Mouse (Mus musculus): ENCODE measurements at regions not wholly inside any gene's neighbourhood (a gene's known extent, or its start where the extent isn't known, plus 50 kb on each side); places are given as distances from the start of the nearest gene placed in this dataset.

DNA sequence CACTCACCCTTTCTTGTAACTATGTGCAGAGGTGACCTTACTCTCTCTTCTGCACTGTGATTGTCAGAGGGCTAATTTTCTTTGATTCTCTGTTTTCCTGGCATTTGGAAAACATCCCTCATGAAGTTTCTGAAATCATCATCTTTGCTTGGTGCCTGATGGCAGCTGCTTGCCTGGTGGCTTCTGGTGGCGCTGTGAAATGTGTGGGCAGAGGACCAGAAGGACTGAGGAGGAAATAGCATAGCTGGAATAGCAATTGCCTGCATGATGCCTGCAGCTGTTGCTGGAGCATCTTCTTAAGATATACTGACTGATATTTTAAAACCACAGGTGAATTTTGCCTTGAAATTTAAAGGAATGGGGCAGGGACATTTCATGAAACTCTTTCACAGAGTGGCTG is 502.6 kb upstream of the Pkn2 start:
- no peak overlapping the region for H3K9ac ChIP-seq (ENCODE audit: low read depth, low read length)
- no peak for TF ChIP-seq CTCF (IDR thresholded peaks at IDR 0.05; ENCODE audit: low read depth)
- no peaks in the 10 kb centered on the region for H3K27me3 ChIP-seq (ENCODE audit: insufficient read depth, low read length)

GRCm38 (mm10) chr3:143379193-143379592 is 497.4 kb upstream of the Pkn2 start:
- Histone ChIP-seq H3K4me3 (replicated peaks; ENCODE audit: low read depth, low read length) (no peak overlapping the region), H3K4me2 (ENCODE audit: low read length) (no peak overlapping the region), H3K27ac (no peak overlapping the region), H3K4me1 (replicated peaks; ENCODE audit: insufficient read depth, low read length) (no peaks in the 10 kb centered on the region), H3K9me3 (replicated peaks; ENCODE audit: low read length) (no peaks in the 10 kb centered on the region; the same call in 1 of the 2 replicates), H3K9ac (ENCODE audit: low read depth, low read length) (no peak overlapping the region), H3K27me3 (ENCODE audit: insufficient read depth, low read length) (no peaks in the 10 kb centered on the region), H3K36me3 (ENCODE audit: insufficient read depth, low read length) (no peaks in the 10 kb centered on the region)
- ATAC-seq (replicated peaks; ENCODE audit: low FRiP score, low read depth) (peak; percentile 69), DNase-seq (ENCODE audit: low spot score) (peak; percentile 85)
- WGBS, result 8% methylated on average over 13 of the region's 13 CpGs
- peak; percentile 95 for TF ChIP-seq CTCF (IDR thresholded peaks at IDR 0.05; ENCODE audit: low read depth)

More for the DNA sequence above, 502.6 kb upstream of the Pkn2 start:
- ATAC-seq (replicated peaks; ENCODE audit: low FRiP score, low read depth) (no peak), DNase-seq (ENCODE audit: low spot score) (no peak)
- no peaks in the 10 kb centered on the region; the same call in 1 of the 2 replicates for H3K9me3 ChIP-seq (replicated peaks; ENCODE audit: low read length)
- no peak overlapping the region for H3K27ac ChIP-seq
- H3K4me1 ChIP-seq (replicated peaks; ENCODE audit: insufficient read depth, low read length), result no peaks in the 10 kb centered on the region
- 85% methylated on average over 1 of the region's 1 CpGs for WGBS
- H3K36me3 ChIP-seq (ENCODE audit: insufficient read depth, low read length), result no peaks in the 10 kb centered on the region
- H3K4me3 ChIP-seq (replicated peaks; ENCODE audit: low read depth, low read length), result no peak overlapping the region
- no peak overlapping the region for H3K4me2 ChIP-seq (ENCODE audit: low read length)

- no peak overlapping the region for H3K9ac ChIP-seq (ENCODE audit: low read depth, low read length)
- DNase-seq (ENCODE audit: low spot score) (no peak), ATAC-seq (replicated peaks; ENCODE audit: low FRiP score, low read depth) (no peak)
- no peaks in the 10 kb centered on the region for H3K27me3 ChIP-seq (ENCODE audit: insufficient read depth, low read length)
- H3K4me2 ChIP-seq (ENCODE audit: low read length), result no peak overlapping the region
- H3K4me3 ChIP-seq (replicated peaks; ENCODE audit: low read depth, low read length), result no peak overlapping the region
- H3K4me1 ChIP-seq (replicated peaks; ENCODE audit: insufficient read depth, low read length), result no peaks in the 10 kb centered on the region
- TF ChIP-seq CTCF (IDR thresholded peaks at IDR 0.05; ENCODE audit: low read depth), result no peak
- WGBS, result 88% methylated on average over 5 of the region's 5 CpGs
- H3K36me3 ChIP-seq (ENCODE audit: insufficient read depth, low read length), result no peaks in the 10 kb centered on the region
- no peak overlapping the region for H3K27ac ChIP-seq
- H3K9me3 ChIP-seq (replicated peaks; ENCODE audit: low read length), result no peaks in the 10 kb centered on the region
These were observed 495.6 kb upstream of the Pkn2 start for GRCm38 (mm10) chr3:143377446-143377845.

DNA sequence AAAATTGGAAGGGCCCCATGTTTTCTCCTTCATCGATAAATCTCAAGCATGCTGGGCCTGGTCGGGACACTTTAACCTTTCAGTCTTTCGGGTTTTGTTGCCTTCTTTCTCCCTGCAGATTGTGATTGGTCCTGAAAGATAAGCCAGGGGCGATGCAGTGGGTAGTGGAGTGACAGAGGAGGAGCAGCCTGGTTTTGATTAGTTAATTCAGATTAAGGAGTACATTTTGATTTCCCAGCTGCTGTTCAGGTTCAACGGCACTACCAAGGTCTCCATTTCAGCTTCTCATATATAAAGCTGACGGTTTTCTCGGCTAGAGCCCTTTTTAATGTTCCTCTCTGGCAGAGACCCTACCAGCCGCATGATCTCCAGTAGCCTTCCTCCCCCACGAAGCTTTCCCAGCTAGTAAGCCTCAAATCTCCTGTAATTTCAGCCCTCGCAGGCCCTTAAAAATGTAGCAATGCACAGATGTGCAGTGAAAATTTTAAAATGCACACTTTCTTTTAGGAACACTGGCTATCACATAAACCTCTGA is 493.8 kb upstream of the Pkn2 start:
- Histone ChIP-seq H3K4me2 (ENCODE audit: low read length) (no peak overlapping the region), H3K36me3 (ENCODE audit: insufficient read depth, low read length) (no peaks in the 10 kb centered on the region), H3K4me1 (replicated peaks; ENCODE audit: insufficient read depth, low read length) (no peaks in the 10 kb centered on the region), H3K27ac (no peak overlapping the region), H3K9me3 (replicated peaks; ENCODE audit: low read length) (no peaks in the 10 kb centered on the region), H3K4me3 (replicated peaks; ENCODE audit: low read depth, low read length) (no peak overlapping the region), H3K27me3 (ENCODE audit: insufficient read depth, low read length) (no peaks in the 10 kb centered on the region), H3K9ac (ENCODE audit: low read depth, low read length) (no peak overlapping the region)
- DNase-seq (ENCODE audit: low spot score) (peak; percentile 76), ATAC-seq (replicated peaks; ENCODE audit: low FRiP score, low read depth) (no peak)
- no peak for TF ChIP-seq CTCF (IDR thresholded peaks at IDR 0.05; ENCODE audit: low read depth)
- 29% methylated on average over 10 of the region's 10 CpGs for WGBS

- no peak overlapping the region for H3K27ac ChIP-seq
- no peaks in the 10 kb centered on the region for H3K27me3 ChIP-seq (ENCODE audit: insufficient read depth, low read length)
- DNase-seq (ENCODE audit: low spot score) (no peak), ATAC-seq (replicated peaks; ENCODE audit: low FRiP score, low read depth) (no peak)
- no peak overlapping the region for H3K4me2 ChIP-seq (ENCODE audit: low read length)
- H3K36me3 ChIP-seq (ENCODE audit: insufficient read depth, low read length), result no peaks in the 10 kb centered on the region
- TF ChIP-seq CTCF (IDR thresholded peaks at IDR 0.05; ENCODE audit: low read depth), result no peak
- H3K9me3 ChIP-seq (replicated peaks; ENCODE audit: low read length), result no peaks in the 10 kb centered on the region
- no peak overlapping the region for H3K4me3 ChIP-seq (replicated peaks; ENCODE audit: low read depth, low read length)
- H3K4me1 ChIP-seq (replicated peaks; ENCODE audit: insufficient read depth, low read length), result no peaks in the 10 kb centered on the region
- H3K9ac ChIP-seq (ENCODE audit: low read depth, low read length), result no peak overlapping the region
- 92% methylated on average over 1 of the region's 1 CpGs for WGBS
These were observed 491.7 kb upstream of the Pkn2 start for GRCm38 (mm10) chr3:143373501-143373900.

- DNase-seq (ENCODE audit: low spot score) (no peak), ATAC-seq (replicated peaks; ENCODE audit: low FRiP score, low read depth) (no peak)
- Histone ChIP-seq H3K27me3 (ENCODE audit: insufficient read depth, low read length) (no peaks in the 10 kb centered on the region), H3K4me2 (ENCODE audit: low read length) (no peak overlapping the region), H3K9ac (ENCODE audit: low read depth, low read length) (no peak overlapping the region), H3K36me3 (ENCODE audit: insufficient read depth, low read length) (no peaks in the 10 kb centered on the region), H3K9me3 (replicated peaks; ENCODE audit: low read length) (no peaks in the 10 kb centered on the region), H3K4me1 (replicated peaks; ENCODE audit: insufficient read depth, low read length) (no peaks in the 10 kb centered on the region), H3K27ac (no peak overlapping the region), H3K4me3 (replicated peaks; ENCODE audit: low read depth, low read length) (no peak overlapping the region)
- WGBS, result 89% methylated on average over 1 of the region's 1 CpGs
- no peak for TF ChIP-seq CTCF (IDR thresholded peaks at IDR 0.05; ENCODE audit: low read depth)
These were observed 487.2 kb upstream of the Pkn2 start for GRCm38 (mm10) chr3:143369002-143369401.

DNA sequence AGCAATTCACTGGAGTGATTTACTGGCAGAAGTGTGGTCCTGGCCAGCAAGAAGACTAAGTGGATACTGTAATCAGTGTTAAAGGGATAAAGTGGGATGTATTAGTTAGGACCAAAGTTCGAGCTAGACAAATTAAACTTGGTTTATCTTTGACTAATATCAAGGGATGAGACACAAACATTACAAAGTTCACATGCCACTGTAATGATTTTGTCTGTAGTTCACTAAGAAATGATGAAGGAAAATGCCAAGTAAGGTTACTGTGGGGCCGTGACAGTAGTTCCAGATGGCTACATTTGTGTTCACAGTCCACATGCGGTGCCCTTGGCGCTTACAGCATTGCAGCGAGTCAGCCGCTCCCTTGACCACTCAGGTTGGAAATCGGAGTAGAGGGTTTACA is 458.2 kb upstream of the Pkn2 start:
- Histone ChIP-seq H3K4me3 (replicated peaks; ENCODE audit: low read depth, low read length) (no peak overlapping the region), H3K4me1 (replicated peaks; ENCODE audit: insufficient read depth, low read length) (no peaks in the 10 kb centered on the region), H3K36me3 (ENCODE audit: insufficient read depth, low read length) (no peaks in the 10 kb centered on the region), H3K27ac (no peak overlapping the region), H3K9ac (ENCODE audit: low read depth, low read length) (no peak overlapping the region), H3K27me3 (ENCODE audit: insufficient read depth, low read length) (no peaks in the 10 kb centered on the region), H3K9me3 (replicated peaks; ENCODE audit: low read length) (no peaks in the 10 kb centered on the region), H3K4me2 (ENCODE audit: low read length) (no peak overlapping the region)
- ATAC-seq (replicated peaks; ENCODE audit: low FRiP score, low read depth), result peak; percentile 77
- TF ChIP-seq CTCF (IDR thresholded peaks at IDR 0.05; ENCODE audit: low read depth), result no peak
- peak; percentile 12 for DNase-seq (ENCODE audit: low spot score)
- 62% methylated on average over 7 of the region's 7 CpGs for WGBS
